Mouse (Mus musculus): Measurements from ENCODE around the gene Def6. TPM values are rescaled to one million over a fixed set of nuclear protein-coding genes. Genes with fewer than 3 reads are reported as not detected.

The Def6 gene
- polyA plus RNA-seq, 1 experiment, result 202 TPM

GRCm38 (mm10) chr17:28180783-28181544 is 26.6 kb upstream of the Def6 start:
- Histone ChIP-seq H3K4me3 (replicated peaks) (peak overlapping the region; percentile 53), H3K27me3 (replicated peaks) (no peaks in the 10 kb centered on the region), H3K9me3 (no peaks in the 10 kb centered on the region), H3K4me1 (peaks cover 83% of the 10 kb centered on the region), H3K36me3 (replicated peaks; ENCODE audit: low read length) (peaks cover 18% of the 10 kb centered on the region)
- TF ChIP-seq FLI1 (IDR thresholded peaks at IDR 0.05; ENCODE audit: low read length) (no peak), GATA1 (IDR thresholded peaks at IDR 0.05; ENCODE audit: borderline replicate concordance, low read length) (no peak)

DNA sequence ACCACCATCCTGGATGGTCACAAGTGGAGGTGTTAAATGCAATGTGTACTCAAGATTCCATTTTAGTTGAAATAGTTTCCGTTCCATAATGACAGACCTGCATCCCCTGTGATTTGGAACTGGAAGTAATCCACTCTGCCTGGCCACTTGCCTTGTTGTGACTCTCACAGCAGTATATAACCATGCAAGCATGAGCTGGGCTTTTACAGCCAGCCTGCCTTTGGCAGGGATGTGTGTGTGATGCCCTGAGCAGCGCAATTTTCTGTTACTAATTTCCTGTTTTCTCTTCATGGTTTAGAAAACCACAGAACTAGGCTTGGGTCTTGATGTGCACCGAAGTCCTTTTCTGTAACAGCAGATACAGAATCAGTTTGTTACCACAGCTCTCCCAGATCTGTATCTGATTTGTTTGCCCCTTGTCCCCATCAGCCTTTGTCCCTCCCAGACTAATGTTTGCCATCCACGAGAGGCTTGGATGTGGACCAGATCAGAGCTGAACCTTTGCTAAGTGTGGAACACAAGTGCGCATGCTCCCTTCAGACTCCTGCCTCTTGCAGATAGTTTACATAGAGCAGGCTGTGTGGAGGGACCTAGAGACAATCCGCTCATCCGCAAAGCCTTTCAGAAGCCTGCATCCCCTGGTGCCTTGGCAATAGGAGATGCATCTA is 22.5 kb upstream of the Def6 start:
- Histone ChIP-seq H3K4me3 (replicated peaks) (no peak overlapping the region), H3K9me3 (no peaks in the 10 kb centered on the region), H3K4me1 (peaks cover 63% of the 10 kb centered on the region), H3K36me3 (replicated peaks; ENCODE audit: low read length) (peaks cover 25% of the 10 kb centered on the region), H3K27me3 (replicated peaks) (peaks cover 3% of the 10 kb centered on the region)
- TF ChIP-seq FLI1 (IDR thresholded peaks at IDR 0.05; ENCODE audit: low read length), result no peak
- TF ChIP-seq GATA1 (IDR thresholded peaks at IDR 0.05; ENCODE audit: borderline replicate concordance, low read length), result no peak

- no peak overlapping the region for H3K4me3 ChIP-seq (replicated peaks)
- peaks cover 3% of the 10 kb centered on the region for H3K27me3 ChIP-seq (replicated peaks)
- TF ChIP-seq GATA1 (IDR thresholded peaks at IDR 0.05; ENCODE audit: borderline replicate concordance, low read length) (no peak), FLI1 (IDR thresholded peaks at IDR 0.05; ENCODE audit: low read length) (no peak)
- H3K36me3 ChIP-seq (replicated peaks; ENCODE audit: low read length), result peaks cover 50% of the 10 kb centered on the region
- H3K9me3 ChIP-seq, result no peaks in the 10 kb centered on the region
- peaks cover 51% of the 10 kb centered on the region for H3K4me1 ChIP-seq
Measured at GRCm38 (mm10) chr17:28188313-28188712, 19.3 kb upstream of the Def6 start.

DNA sequence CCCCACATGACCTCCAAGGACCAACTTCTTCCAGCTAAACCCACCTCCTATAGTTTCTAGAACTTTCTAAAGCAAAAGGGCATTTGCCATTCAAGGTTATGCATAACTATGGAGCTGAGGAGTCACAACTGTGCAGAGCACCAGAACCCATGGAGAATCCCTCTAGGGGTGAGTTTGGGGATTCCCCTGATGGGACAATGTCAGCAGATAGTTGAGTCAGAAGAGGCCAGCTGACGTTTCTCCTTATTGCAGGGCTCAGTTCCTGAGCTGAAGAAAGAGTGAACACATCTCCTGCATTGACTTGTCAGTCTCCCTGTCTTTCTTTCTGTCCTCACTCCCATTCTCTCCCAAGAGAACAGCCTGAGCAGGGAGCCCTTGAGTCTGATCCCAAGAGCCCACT is 14.8 kb upstream of the Def6 start:
- Histone ChIP-seq H3K4me1 (peaks cover 42% of the 10 kb centered on the region), H3K4me3 (replicated peaks) (no peak overlapping the region), H3K36me3 (replicated peaks; ENCODE audit: low read length) (peaks cover 78% of the 10 kb centered on the region), H3K9me3 (no peaks in the 10 kb centered on the region), H3K27me3 (replicated peaks) (peaks cover 2% of the 10 kb centered on the region)
- no peak for TF ChIP-seq GATA1 (IDR thresholded peaks at IDR 0.05; ENCODE audit: borderline replicate concordance, low read length)
- no peak for TF ChIP-seq FLI1 (IDR thresholded peaks at IDR 0.05; ENCODE audit: low read length)

DNA sequence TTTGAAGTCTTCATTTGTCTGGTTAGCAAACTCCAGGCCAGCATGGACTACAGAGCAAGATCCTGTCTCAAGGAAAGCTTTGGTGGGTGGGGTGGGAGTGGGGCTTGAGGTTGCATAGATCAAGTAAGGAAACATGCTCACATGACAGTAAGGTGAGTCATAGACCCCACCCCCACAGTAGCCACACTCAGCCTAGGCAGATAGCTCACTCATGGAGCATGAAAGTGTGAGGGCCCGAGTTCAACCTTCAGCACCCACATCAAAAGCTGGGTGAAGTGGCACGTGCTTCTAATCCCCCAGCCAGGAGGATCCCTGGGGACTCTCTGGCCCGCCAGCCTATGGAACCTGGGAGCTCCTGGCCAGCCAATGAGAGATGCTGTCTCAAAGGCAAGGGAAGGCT is 14.0 kb upstream of the Def6 start:
- peaks cover 46% of the 10 kb centered on the region for H3K4me1 ChIP-seq
- peaks cover 86% of the 10 kb centered on the region for H3K36me3 ChIP-seq (replicated peaks; ENCODE audit: low read length)
- H3K4me3 ChIP-seq (replicated peaks), result no peak overlapping the region
- H3K9me3 ChIP-seq, result no peaks in the 10 kb centered on the region
- no peaks in the 10 kb centered on the region for H3K27me3 ChIP-seq (replicated peaks)
- TF ChIP-seq GATA1 (IDR thresholded peaks at IDR 0.05; ENCODE audit: borderline replicate concordance, low read length) (no peak), FLI1 (IDR thresholded peaks at IDR 0.05; ENCODE audit: low read length) (no peak)

GRCm38 (mm10) chr17:28195033-28195432 is 12.5 kb upstream of the Def6 start:
- no peak overlapping the region for H3K4me3 ChIP-seq (replicated peaks)
- H3K4me1 ChIP-seq, result peaks cover 46% of the 10 kb centered on the region
- no peaks in the 10 kb centered on the region for H3K27me3 ChIP-seq (replicated peaks)
- TF ChIP-seq GATA1 (IDR thresholded peaks at IDR 0.05; ENCODE audit: borderline replicate concordance, low read length) (no peak), FLI1 (IDR thresholded peaks at IDR 0.05; ENCODE audit: low read length) (no peak)
- H3K36me3 ChIP-seq (replicated peaks; ENCODE audit: low read length), result peaks cover 89% of the 10 kb centered on the region
- H3K9me3 ChIP-seq, result no peaks in the 10 kb centered on the region

DNA sequence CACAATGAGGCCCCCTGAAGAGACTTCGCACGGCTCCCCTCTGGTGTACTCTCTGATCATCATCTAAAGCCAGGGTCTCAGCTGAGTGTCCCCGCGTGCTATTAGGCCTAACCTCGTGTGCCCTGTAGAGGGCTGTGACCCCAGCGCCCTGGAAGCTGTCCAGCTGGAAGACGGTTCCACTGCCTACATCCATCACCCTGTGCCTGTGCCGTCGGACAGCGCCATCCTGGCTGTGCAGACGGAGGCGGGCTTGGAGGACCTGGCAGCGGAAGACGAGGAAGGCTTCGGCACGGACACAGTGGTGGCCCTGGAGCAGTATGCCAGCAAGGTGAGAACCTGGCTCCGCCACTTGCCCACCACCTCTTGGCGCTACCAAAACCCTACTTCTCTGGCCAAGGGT is 9.9 kb upstream of the Def6 start:
- TF ChIP-seq GATA1 (IDR thresholded peaks at IDR 0.05; ENCODE audit: borderline replicate concordance, low read length) (no peak), FLI1 (IDR thresholded peaks at IDR 0.05; ENCODE audit: low read length) (no peak)
- Histone ChIP-seq H3K9me3 (no peaks in the 10 kb centered on the region), H3K27me3 (replicated peaks) (no peaks in the 10 kb centered on the region), H3K36me3 (replicated peaks; ENCODE audit: low read length) (peaks cover 91% of the 10 kb centered on the region), H3K4me1 (peaks cover 39% of the 10 kb centered on the region), H3K4me3 (replicated peaks) (no peak overlapping the region)

GRCm38 (mm10) chr17:28201982-28202381 is 5.6 kb upstream of the Def6 start:
- Histone ChIP-seq H3K27me3 (replicated peaks) (peaks cover 2% of the 10 kb centered on the region), H3K9me3 (no peaks in the 10 kb centered on the region), H3K4me3 (replicated peaks) (no peak overlapping the region), H3K4me1 (peaks cover 46% of the 10 kb centered on the region), H3K36me3 (replicated peaks; ENCODE audit: low read length) (peaks cover 80% of the 10 kb centered on the region)
- TF ChIP-seq GATA1 (IDR thresholded peaks at IDR 0.05; ENCODE audit: borderline replicate concordance, low read length) (no peak), FLI1 (IDR thresholded peaks at IDR 0.05; ENCODE audit: low read length) (no peak)

- H3K4me3 ChIP-seq (replicated peaks), result no peak overlapping the region
Measured at GRCm38 (mm10) chr17:28204052-28204720, 3.4 kb upstream of the Def6 start.

DNA sequence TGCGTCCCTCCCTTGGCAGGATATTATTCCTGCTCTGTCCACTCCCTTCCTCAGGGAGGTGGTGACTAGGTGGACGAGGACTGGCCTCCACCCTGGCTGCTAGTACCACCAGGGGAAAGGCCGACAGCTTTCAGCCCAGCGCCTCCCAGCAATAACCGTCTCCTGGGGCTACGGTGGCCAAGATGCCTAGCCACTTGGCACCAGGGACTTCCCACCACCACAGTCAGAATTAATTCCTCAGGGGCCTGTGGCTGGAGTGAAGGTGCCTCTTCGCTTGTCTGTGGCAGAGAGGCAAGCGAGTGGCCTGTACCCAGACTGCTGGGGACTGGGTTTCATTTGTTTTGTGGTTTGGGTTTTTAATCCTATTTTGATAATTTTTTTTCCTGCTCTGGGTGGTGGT is 2.1 kb upstream of the Def6 start:
- peaks cover 49% of the 10 kb centered on the region for H3K36me3 ChIP-seq (replicated peaks; ENCODE audit: low read length)
- no peaks in the 10 kb centered on the region for H3K9me3 ChIP-seq
- no peak overlapping the region for H3K4me3 ChIP-seq (replicated peaks)
- peaks cover 2% of the 10 kb centered on the region for H3K27me3 ChIP-seq (replicated peaks)
- TF ChIP-seq GATA1 (IDR thresholded peaks at IDR 0.05; ENCODE audit: borderline replicate concordance, low read length) (no peak), FLI1 (IDR thresholded peaks at IDR 0.05; ENCODE audit: low read length) (no peak)
- peaks cover 65% of the 10 kb centered on the region for H3K4me1 ChIP-seq

More at GRCm38 (mm10) chr17:28204052-28204720, 3.4 kb upstream of the Def6 start:
- Histone ChIP-seq H3K36me3 (replicated peaks; ENCODE audit: low read length) (peaks cover 61% of the 10 kb centered on the region), H3K4me1 (peaks cover 58% of the 10 kb centered on the region), H3K27me3 (replicated peaks) (peaks cover 2% of the 10 kb centered on the region), H3K9me3 (no peaks in the 10 kb centered on the region)
- TF ChIP-seq FLI1 (IDR thresholded peaks at IDR 0.05; ENCODE audit: low read length), result no peak
- TF ChIP-seq GATA1 (IDR thresholded peaks at IDR 0.05; ENCODE audit: borderline replicate concordance, low read length), result no peak

Measured in megakaryocyte, embryonic 14.5 days (primary cell).